Mouse (Mus musculus): ENCODE measurements around the gene Tor2a.
A peak's percentile ranks its signal among the peaks of the same experiment; 100 is the strongest.

Tor2a gene

DNA sequence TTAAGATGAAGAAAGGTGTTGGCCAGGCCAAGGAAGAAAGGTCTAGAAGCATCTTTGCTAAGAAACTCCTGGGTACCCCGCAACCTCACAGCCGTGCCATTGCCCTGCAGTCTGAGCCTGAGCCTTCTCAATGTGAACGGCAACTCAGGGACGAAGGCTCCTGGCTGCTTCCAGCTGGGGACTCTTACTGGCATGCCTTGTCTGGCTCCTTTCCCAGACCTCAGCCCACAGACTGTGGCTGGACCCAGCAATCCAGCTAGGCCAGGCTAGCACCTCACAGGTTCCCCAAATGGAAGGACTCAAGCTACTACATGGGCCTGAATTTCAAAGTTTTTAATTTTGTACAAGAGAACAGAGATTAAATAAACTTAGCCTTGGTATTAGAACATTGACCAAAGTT lies 4.8 kb downstream of the Tor2a start:
- DNase-seq (ENCODE audit: low read depth, low spot score) = peak; percentile 40

GRCm38 (mm10) chr2:32763353-32763752 lies 6.3 kb downstream of the Tor2a start:
- no peak for DNase-seq (ENCODE audit: low read depth, low spot score)

- no peak for DNase-seq (ENCODE audit: low read depth, low spot score)
Measured at GRCm38 (mm10) chr2:32767241-32767640, 10.2 kb downstream of the Tor2a start.

- DNase-seq (ENCODE audit: low read depth, low spot score) = no peak
Measured at GRCm38 (mm10) chr2:32768661-32769285, 11.7 kb downstream of the Tor2a start.

DNA sequence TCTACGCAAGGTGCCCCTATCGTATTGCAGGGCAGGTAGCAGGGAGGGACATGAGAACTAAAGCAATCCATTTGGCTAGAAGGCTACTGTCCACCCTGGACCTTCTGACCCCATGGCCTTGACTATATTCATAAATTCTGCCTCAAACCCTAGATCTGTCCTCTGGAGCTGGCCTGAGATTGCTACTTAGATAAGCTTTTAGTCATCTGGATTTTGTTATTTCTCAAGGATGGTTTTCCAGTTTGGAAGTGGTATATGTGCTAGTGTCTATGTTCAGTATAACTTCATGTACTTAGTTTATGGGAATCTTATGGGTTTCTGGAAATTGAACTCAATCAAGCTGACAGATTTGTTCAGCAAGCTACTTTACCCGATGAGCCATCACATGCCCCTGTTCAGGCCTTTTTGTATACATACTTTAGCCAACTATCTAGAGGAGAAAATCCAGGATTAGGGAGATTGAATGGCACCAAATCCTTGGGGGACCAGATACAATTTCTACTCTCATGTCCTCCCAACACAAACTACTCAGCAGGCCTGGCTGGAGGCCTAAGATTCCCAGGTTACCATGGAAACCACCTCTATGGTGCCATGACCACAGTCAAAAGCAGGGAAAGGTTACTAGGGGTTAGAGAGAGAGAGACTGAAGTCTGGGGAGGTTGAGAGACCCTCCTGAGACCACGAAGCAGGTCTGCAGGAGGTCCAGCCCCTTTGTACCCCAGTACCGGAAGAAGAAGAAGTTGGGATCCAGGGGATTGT lies 12.5 kb downstream of the Tor2a start:
- DNase-seq (ENCODE audit: low read depth, low spot score) = no peak

DNA sequence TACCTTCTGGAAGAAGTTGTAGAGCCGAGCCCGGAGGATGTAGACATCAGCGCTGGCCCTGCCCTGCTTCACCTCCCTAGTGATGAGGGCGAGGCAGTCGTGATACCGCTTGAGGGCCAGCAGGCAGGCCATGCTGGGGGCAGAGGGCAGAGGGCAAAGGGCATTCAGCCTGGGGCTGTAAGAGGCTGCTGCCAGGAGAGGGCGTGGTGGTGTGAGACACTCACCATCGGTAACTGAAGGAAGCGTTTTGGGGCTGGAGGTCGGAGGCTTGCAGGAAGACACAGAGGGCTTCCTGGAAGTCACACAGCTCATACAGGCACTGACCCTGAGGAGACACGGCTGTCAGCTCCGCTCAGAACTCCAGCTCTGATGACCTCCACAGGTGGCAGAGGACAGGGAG lies 14.9 kb downstream of the Tor2a start:
- no peak for DNase-seq (ENCODE audit: low read depth, low spot score)

DNA sequence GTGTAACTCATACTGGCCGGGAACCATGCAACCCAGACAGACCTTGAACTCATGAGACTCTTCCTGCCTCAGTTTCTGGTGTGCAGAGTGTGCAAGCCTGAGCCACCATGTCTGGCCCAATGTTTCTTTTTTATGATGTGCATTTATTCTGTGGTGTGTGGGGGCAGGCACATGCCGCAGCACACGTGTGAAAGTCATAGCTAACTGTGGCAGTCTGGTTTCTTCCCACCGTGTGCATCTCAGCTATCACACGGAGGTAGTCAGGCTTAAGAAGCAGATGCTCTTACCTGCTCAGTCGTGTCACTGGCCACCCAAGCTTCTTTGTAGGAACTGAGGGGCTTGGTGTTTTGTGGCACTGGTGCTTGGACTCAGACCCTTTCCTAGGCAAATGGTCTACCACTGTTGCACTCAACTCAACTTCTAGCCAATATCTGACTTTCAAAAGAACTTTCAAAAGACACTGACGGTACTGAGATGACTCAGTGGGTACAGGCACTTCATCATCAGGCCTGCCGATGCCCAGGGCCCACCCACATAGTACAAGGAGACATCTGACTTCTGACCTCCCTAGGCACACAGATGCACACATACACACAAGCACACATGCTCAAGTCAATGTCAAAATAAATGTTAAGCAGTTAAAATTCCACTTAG lies 15.7 kb downstream of the Tor2a start:
- DNase-seq (ENCODE audit: low read depth, low spot score) = no peak

DNA sequence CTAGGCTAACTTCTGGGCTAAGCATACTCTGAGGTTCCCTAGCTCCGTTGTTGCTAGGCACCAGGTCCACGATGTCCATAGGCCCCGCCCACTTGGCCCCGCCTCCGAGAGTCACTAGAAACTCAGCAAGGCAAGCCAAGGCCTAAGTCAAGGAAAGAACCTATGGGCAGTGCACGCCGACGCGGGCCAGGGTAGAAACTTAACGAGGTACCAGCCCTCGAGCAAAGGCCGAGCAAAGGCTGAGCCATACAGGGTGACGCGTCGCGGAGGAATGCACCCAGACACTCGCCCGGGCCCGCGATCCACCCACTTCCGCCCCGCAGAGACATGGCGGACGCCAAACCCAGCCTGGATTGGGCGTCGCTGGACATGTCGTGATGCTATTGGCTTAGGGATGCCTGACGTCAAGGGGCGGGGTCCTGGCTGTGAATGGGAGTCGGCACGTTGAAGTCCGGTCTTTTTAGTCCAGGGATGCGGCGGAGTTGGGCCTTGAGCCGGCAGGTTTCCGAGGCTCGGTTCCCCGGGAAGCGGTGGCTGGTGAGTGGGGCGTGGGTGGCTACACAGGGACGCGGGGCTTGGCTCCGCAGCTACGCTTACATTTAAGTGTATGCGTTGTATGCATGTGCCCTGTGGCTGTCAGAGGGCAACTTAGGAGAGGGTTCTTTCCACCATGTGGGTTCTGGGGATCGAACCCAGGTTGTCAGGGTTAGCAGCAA lies 18.5 kb downstream of the Tor2a start, which contains the start of the genes Ttc16 and Ptrh1:
Gene Ttc16, minus strand, starts transcription at position 275 of the 716 bp plus-strand sequence.
Gene Ptrh1, plus strand, starts transcription at position 428 of the 716 bp plus-strand sequence.
- DNase-seq (ENCODE audit: low read depth, low spot score) = peak; percentile 100

GRCm38 (mm10) chr2:32776192-32776591 lies 19.2 kb downstream of the Tor2a start:
- DNase-seq (ENCODE audit: low read depth, low spot score) = peak; percentile 79

GRCm38 (mm10) chr2:32778081-32778480 lies 21.0 kb downstream of the Tor2a start:
- no peak for DNase-seq (ENCODE audit: low read depth, low spot score)

- peak; percentile 58 for DNase-seq (ENCODE audit: low read depth, low spot score)
Measured at GRCm38 (mm10) chr2:32779131-32779530, 22.1 kb downstream of the Tor2a start.

DNA sequence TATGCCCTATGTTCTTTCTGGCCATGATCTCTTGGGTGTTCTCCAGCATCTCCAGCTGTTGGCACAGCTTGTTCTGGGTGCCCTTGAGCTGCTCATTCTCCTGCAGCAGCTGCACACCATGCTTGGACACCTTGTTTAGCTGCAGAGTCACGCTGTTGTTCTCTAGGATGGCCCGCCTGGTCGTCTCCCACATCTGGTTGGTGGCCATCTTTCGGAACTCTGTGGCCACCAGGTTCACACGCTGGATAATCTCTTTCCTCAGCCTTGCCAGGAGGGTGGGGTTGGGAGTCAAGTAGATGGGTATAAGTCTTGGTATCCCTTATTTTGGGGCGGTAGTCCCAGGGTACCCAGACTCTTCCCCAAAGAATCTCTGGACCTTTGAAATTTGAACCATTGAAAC lies 22.7 kb downstream of the Tor2a start:
- DNase-seq (ENCODE audit: low read depth, low spot score) = no peak

DNA sequence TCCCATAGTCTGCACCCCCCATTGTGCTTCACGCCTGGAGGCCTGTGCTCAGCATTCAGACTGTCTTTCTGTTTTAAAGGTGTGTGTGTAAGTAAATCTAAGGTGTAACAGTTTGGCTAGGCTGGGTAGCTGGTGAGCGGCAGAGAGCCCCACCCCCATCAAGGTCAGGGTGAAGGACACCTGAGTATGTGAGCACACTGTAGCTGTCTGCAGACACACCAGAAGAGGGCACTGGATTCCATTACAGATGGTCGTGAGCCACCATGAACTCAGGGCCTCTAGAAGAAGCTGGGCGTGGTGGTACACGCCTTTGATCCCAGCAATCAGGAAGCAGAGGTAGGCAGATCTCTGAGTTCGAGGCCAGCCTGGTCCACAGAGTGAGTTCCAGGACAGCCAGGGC lies 24.7 kb downstream of the Tor2a start:
- no peak for DNase-seq (ENCODE audit: low read depth, low spot score)

- no peak for DNase-seq (ENCODE audit: low read depth, low spot score)
Measured at GRCm38 (mm10) chr2:32784048-32784681, 27.1 kb downstream of the Tor2a start, which contains the start of gene Cfap157. TSS of gene Cfap157 (minus strand) at chr2:32784428.

DNA sequence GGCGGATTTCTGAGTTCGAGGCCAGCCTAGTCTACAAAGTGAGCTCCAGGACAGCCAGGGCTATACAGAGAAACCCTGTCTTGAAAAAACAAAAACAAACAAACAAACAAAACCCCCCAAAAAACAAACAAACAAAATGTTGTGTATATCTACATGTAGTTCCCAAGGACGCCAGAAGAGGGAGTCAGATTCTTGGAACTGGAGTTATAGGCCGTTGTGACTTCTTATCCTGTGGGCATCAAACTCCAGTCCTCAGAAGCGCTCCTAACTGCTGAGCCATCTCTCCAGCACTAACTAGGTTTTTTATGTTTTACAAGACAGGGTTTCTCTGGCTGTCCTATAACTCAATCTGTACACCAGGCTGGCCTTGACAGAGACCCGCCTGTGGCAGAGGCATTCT lies 30.1 kb downstream of the Tor2a start:
- peak; percentile 77 for DNase-seq (ENCODE audit: low read depth, low spot score)

GRCm38 (mm10) chr2:32788581-32788980 lies 31.5 kb downstream of the Tor2a start:
- peak; percentile 58 for DNase-seq (ENCODE audit: low read depth, low spot score)

- peak; percentile 77 for DNase-seq (ENCODE audit: low read depth, low spot score)
Measured at GRCm38 (mm10) chr2:32791297-32791696, 34.3 kb downstream of the Tor2a start.

GRCm38 (mm10) chr2:32795748-32796418 lies 38.8 kb downstream of the Tor2a start:
- no peak for DNase-seq (ENCODE audit: low read depth, low spot score)

- DNase-seq (ENCODE audit: low read depth, low spot score) = no peak
Measured at GRCm38 (mm10) chr2:32798251-32798962, 41.4 kb downstream of the Tor2a start.

Measured in 3T3-L1 (cell line).